Mouse (Mus musculus) CH12F3 (cell line): ENCODE measurements around the gene Rnf4.

Experiments
- in situ Hi-C: fragments of 300-500 bp; cut with MboI; formaldehyde crosslinking; loops from 2 replicates; pipeline ENCODE4 v1.14.3; 2020; ENCODE audit warnings: low sequenced_read_pairs

The Rnf4 gene

GRCm38 (mm10) chr5:34336097-34336774 is at the start of gene Rnf4:
TSS of gene Rnf4 (plus strand) at chr5:34336289.
- in situ Hi-C loops, result no loop called here

GRCm38 (mm10) chr5:34286516-34286915 is 49.6 kb upstream of the Rnf4 start:
- in situ Hi-C loops, result no loop called here

GRCm38 (mm10) chr5:34287001-34287837 is 48.9 kb upstream of the Rnf4 start:
- in situ Hi-C loops, result no loop called here

- in situ Hi-C loops, result no loop called here
Observed at GRCm38 (mm10) chr5:34287838-34288145, 48.3 kb upstream of the Rnf4 start.

- in situ Hi-C loops, result no loop called here
Observed at GRCm38 (mm10) chr5:34288154-34288716, 47.9 kb upstream of the Rnf4 start, which contains the start of the genes Zfyve28 and Cfap99. TSS of gene Zfyve28 (minus strand) at chr5:34288449. TSS of gene Cfap99 (plus strand) at chr5:34288600.

- in situ Hi-C loops, result no loop called here
Observed at GRCm38 (mm10) chr5:34289286-34289685, 46.8 kb upstream of the Rnf4 start.

- in situ Hi-C loops, result no loop called here
Observed at GRCm38 (mm10) chr5:34293363-34293762, 42.7 kb upstream of the Rnf4 start.

GRCm38 (mm10) chr5:34294696-34295095 is 41.4 kb upstream of the Rnf4 start:
- in situ Hi-C loops, result no loop called here

GRCm38 (mm10) chr5:34295141-34295540 is 40.9 kb upstream of the Rnf4 start:
- in situ Hi-C loops, result no loop called here

- in situ Hi-C loops, result no loop called here
Observed at GRCm38 (mm10) chr5:34298061-34298460, 38.0 kb upstream of the Rnf4 start.

- in situ Hi-C loops, result no loop called here
Observed at GRCm38 (mm10) chr5:34298937-34299535, 37.1 kb upstream of the Rnf4 start.

- in situ Hi-C loops, result no loop called here
Observed at GRCm38 (mm10) chr5:34302377-34302776, 33.7 kb upstream of the Rnf4 start.

- in situ Hi-C loops, result no loop called here
Observed at GRCm38 (mm10) chr5:34309016-34309415, 27.1 kb upstream of the Rnf4 start.

GRCm38 (mm10) chr5:34319491-34320034 is 16.5 kb upstream of the Rnf4 start:
- in situ Hi-C loops, result no loop called here

GRCm38 (mm10) chr5:34321236-34321635 is 14.9 kb upstream of the Rnf4 start:
- in situ Hi-C loops, result no loop called here

GRCm38 (mm10) chr5:34325286-34325685 is 10.8 kb upstream of the Rnf4 start:
- in situ Hi-C loops, result no loop called here

GRCm38 (mm10) chr5:34326249-34326691 is 9.8 kb upstream of the Rnf4 start:
- in situ Hi-C loops, result no loop called here

- in situ Hi-C loops, result no loop called here
Observed at GRCm38 (mm10) chr5:34326875-34327576, 9.1 kb upstream of the Rnf4 start.

- in situ Hi-C loops, result no loop called here
Observed at GRCm38 (mm10) chr5:34330136-34330535, 6.0 kb upstream of the Rnf4 start.

GRCm38 (mm10) chr5:34334081-34334480 is 2.0 kb upstream of the Rnf4 start:
- in situ Hi-C loops, result no loop called here
